Mouse (Mus musculus): ENCODE measurements at regions not wholly inside any gene's neighbourhood (a gene's known extent, or its start where the extent isn't known, plus 50 kb on each side); places are given as distances from the start of the nearest gene placed in this dataset.

- DNase-seq (ENCODE audit: low read depth in 1 of 2, low spot score in 2 of 2), result no peak
Measured at GRCm38 (mm10) chr8:26226612-26227528, 107.5 kb downstream of the Gm45692 start.

DNA sequence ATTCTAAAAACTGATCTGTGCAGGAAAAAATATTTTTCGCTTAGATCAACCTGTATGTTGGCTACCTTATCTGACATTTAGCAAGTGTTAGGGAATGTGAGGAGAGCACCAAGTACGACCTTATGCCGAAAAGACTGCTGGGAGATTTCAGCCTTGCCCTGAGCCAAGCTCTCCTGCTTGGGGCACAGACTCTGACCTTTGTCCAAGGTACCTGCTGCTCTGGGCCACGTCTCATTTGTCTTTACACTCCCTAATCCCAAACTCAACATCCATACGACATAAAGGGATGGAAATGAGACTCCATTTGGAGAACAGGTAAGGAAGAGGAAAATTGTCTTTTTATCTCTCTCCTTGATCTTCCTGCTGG lies 108.2 kb downstream of the Gm45692 start:
- DNase-seq (ENCODE audit: low read depth in 1 of 2, low spot score in 2 of 2), result no peak

GRCm38 (mm10) chr8:26229548-26229947 lies 110.2 kb downstream of the Gm45692 start:
- no peak for DNase-seq (ENCODE audit: low read depth in 1 of 2, low spot score in 2 of 2)

DNA sequence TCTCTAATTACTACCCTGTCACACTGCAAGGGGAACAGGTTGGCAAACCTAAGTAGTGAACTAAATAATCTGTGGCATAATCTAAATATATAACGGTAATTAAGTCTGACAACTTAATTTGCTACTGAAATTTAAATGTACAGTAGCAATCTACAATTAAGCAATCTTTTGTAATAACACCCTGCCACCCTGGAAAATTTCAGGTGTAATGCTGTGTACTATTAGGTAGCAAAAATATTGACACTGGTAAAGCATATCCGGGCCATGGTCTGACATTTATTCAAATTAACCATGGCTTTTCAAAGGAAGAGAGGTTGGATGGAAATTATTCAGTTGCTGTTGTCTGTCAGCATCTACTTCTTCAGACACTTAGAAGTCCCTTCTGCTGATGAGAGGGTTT lies 119.7 kb downstream of the Gm45692 start:
- no peak for DNase-seq (ENCODE audit: low read depth in 1 of 2, low spot score in 2 of 2)

DNA sequence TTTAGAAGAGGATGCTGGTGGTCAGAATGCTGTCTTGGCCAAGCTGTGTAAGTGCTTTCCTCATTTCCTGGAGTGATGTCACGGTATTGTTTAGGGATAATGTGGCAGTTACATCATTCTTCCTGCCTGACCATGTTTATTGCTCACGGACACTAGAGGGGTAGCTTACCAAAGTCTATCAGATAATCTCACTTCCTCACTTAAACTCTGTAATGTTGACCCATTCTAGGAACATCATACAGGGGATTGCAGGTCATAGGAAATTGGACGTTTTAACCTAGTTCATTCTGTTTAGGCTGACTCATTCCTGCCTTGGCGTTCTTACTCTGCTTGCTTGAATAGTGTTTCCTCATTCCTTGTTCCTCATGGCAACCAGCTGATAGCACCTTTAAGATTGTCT lies 120.3 kb downstream of the Gm45692 start:
- no peak for DNase-seq (ENCODE audit: low read depth in 1 of 2, low spot score in 2 of 2)

DNA sequence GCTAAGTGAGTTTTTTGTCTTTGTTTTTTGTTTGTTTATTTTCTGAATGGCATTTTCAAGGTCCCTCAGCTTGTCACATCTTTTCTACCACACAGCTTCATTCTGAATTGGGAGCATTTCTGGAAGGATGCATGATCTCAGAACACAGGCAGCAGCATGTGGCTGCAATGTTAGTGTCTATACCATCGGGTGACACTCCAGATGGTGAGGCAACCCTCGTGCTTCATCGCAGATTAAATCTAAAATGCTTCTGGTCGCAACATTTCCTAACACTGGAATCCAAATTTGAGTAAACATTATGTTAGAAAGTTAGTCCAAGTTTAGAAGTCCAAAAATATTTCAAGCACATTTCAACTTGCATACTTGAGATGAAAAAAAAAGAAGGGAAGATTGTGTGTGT lies 124.4 kb downstream of the Gm45692 start:
- DNase-seq (ENCODE audit: low read depth in 1 of 2, low spot score in 2 of 2), result no peak

DNA sequence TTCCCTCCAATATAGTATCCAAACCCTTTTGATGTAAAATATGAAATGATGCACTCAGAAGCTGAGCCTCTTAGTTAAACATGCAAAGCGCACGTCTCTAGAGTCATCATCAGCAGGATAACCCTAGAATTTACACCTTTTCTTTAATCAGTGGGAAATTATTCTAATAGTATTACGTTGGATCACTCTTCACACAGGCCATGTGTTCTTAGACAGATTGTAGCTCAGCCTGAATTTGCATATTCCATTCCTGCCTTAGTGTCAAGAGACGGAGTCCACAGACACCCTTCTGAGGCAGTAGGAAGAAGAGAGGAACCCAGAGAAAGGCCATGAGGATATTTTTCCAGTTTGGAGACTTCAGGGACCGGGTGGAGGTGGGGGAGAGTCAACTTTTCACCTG lies 125.0 kb downstream of the Gm45692 start:
- DNase-seq (ENCODE audit: low read depth in 1 of 2, low spot score in 2 of 2), result no peak

- no peak for DNase-seq (ENCODE audit: low read depth in 1 of 2, low spot score in 2 of 2)
Measured at GRCm38 (mm10) chr8:26255191-26255669, 135.9 kb downstream of the Gm45692 start.

GRCm38 (mm10) chr8:26260294-26260693 lies 141.0 kb downstream of the Gm45692 start:
- no peak for DNase-seq (ENCODE audit: low read depth in 1 of 2, low spot score in 2 of 2)

DNA sequence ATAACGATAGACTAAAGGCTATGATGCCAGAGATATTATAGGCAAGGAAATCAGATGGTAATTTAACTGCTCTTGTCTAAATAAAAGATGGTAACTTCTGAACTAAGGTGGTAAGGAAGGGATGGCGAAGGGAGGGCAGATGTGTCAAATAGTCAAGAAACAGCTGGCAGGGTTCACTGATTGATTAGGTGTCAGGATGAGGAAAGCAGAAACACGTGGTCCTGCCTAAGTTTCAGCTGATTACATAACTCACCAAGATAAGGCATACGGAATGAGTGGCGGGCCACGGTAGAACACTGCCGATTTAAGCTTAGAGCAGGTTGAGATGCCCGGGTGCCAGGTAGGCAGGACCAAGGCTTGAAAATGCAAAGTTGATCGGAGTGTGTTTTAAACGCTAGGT lies 143.2 kb downstream of the Gm45692 start:
- DNase-seq (ENCODE audit: low read depth in 1 of 2, low spot score in 2 of 2), result no peak

- DNase-seq (ENCODE audit: low read depth in 1 of 2, low spot score in 2 of 2), result no peak
Measured at GRCm38 (mm10) chr8:26264869-26265321, 145.6 kb downstream of the Gm45692 start.

DNA sequence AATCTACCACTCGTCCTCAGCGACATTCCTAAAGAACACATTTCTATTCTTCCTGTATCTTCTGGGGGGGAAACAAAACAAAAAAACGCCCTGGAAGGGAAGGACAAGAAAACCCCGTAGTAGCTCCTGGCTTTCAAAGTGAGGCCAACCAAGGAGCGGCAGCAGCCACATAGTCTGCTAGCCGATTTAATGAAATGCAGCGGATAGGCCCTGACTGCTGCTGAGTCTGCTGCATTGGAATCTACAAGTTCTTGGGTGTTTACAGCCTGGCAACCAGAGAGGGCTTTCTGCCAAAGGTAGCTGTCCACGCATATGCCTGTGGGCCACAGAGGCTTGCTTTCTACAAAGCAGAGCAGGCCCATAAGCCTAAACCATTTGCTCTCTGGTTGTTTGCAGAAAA lies 146.0 kb downstream of the Gm45692 start:
- no peak for DNase-seq (ENCODE audit: low read depth in 1 of 2, low spot score in 2 of 2)

DNA sequence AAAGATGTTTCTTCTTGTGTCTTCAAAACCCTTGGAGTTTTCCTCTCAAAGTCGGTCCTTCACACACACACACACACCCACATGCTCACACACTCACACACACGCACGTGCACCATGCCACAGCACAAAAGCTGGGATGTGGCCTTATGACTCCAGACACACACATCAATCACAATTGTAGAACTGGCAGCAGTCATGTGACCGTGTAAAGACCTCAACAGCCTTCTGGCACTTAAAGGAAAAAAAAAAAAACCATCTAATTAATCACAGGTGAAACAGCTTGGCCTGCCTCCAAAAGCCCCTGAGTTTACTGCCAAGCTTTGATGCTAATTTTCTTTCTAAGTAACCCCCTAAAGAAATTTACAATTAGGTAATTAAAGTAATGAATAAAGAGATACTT lies 147.1 kb downstream of the Gm45692 start:
- no peak for DNase-seq (ENCODE audit: low read depth in 1 of 2, low spot score in 2 of 2)

DNA sequence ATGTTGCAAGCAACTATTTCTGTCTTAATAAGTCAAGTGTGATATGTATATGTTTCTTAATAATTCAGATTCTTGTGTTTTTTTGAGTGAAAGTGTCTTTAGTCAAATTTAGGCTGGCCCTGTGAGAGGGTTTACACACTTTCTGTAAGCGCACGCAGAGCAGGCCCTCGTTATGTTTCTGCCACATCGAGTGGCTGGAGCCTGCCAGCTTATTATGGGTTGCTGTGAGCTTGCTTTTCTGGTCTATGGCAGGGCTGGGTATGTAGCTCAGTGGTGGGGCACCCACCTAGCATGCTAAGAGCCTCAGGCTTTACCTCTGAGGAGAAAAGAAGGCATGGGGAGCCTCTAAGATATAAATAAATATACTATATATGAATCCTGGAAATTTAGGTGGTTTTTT lies 148.2 kb downstream of the Gm45692 start:
- no peak for DNase-seq (ENCODE audit: low read depth in 1 of 2, low spot score in 2 of 2)

DNA sequence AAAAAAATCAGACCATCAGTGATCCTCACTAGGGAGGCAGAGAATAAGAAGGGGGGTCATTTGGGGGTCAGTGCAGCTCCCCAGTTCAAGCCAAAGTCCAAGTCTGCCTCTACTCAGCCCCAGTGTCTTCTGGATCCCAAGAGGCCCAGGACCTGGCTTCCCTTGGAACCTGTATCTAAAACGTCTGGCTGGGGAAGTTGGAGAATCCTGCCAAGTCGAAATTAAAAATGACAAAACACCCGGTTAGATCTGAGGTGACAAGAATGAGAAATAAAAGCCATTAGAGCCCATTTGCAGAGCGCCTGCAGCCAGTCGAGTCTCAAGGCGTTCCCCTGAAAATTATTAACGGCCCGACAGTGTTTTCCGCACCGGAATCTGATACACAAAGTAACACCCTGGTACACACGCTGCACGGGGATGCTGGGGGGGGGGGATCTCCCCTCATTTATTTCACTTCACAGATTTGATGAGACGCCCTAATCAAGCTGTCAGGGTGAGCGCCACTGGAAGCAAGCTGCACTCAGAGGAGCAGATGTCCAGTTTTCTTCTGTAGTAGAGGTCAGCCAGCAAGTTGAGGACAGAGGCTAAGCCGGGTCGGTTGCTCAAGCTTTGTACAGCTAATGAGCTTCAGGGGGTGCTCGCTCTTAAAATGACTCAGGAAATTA lies 149.5 kb downstream of the Gm45692 start:
- DNase-seq (ENCODE audit: low read depth in 1 of 2, low spot score in 2 of 2), result no peak

DNA sequence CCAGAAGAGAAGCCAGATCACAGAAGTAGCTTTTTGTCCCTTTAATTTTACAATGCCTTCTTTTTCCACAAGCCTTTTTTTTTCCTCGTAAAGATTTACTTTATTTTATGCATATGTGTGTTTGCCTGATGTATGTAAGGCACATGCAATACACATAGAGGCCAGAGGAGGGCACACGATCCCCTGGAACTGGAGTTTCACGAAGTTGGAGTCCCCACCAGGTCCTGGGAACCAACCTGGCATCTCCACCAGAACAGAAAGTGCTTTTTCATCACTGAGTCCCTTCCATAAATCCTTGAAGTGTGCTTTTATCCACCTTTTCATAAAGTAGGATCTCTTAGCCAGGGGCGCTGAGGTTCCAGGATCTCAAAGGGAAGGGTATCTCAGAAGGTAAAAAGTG lies 152.8 kb downstream of the Gm45692 start:
- no peak for DNase-seq (ENCODE audit: low read depth in 1 of 2, low spot score in 2 of 2)

GRCm38 (mm10) chr8:26272675-26273414 lies 153.5 kb downstream of the Gm45692 start:
- no peak for DNase-seq (ENCODE audit: low read depth in 1 of 2, low spot score in 2 of 2)

- no peak for DNase-seq (ENCODE audit: low read depth in 1 of 2, low spot score in 2 of 2)
Measured at GRCm38 (mm10) chr8:26273415-26273760, 154.1 kb downstream of the Gm45692 start.

GRCm38 (mm10) chr8:26273792-26274191 lies 154.5 kb downstream of the Gm45692 start:
- DNase-seq (ENCODE audit: low read depth in 1 of 2, low spot score in 2 of 2), result no peak

GRCm38 (mm10) chr8:26274481-26274880 lies 155.1 kb downstream of the Gm45692 start:
- no peak for DNase-seq (ENCODE audit: low read depth in 1 of 2, low spot score in 2 of 2)

GRCm38 (mm10) chr8:26282156-26282935 lies 163.0 kb downstream of the Gm45692 start:
- no peak for DNase-seq (ENCODE audit: low read depth in 1 of 2, low spot score in 2 of 2)

Measured in monocyte, adult 2 months (primary cell).